Mouse (Mus musculus): Measurements from ENCODE around the gene Cox8b.

DNA sequence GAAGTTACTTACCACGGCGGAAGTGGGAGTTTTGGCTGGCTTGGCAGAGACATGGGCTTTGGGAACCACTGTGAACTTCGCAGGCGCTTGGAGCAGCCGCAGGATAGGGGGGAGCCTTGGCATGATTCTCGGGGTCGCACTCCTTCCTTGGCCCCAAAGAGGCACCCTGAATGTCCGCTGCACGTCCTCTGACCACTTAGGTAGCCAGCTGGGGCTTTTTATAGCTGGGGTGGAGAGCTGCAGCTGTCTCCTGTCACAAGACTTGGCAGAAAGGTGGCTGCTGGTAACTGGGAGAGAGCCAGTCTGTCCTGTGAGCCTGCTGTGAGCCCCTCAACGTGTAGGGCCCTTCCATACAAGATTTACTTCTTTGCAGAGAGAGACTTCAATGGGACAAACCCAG is at the start of gene Cox8b:
- TF ChIP-seq GATA1 (IDR thresholded peaks at IDR 0.05; ENCODE audit: low read length) (no peak), TAL1 (IDR thresholded peaks at IDR 0.05; ENCODE audit: low read length) (no peak)

Measured in erythroblast, embryonic 14.5 days (primary cell).